Mouse (Mus musculus): ENCODE measurements around the gene Ahrr.
A peak's percentile ranks its signal among the peaks of the same experiment; 100 is the strongest.

The Ahrr gene

DNA sequence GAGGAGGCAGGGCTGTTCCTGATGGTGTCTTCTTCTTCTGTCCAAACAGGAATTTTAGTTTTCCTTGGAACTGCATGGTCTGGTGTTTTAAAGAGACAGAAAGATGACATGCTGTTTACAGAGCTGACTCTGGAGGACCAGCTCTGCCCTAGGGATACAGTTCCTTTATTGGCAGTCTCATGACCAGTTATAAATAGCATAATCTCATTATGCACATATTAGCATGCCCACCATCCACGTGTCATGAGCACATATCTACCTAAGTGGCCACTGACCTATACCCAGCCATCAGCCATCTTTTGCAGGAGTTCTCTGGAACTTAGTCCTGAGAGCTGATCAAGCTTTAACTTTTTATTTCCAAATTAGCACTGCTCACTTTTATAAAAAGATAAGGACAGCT, 71.5 kb downstream of the Ahrr start:
- DNase-seq, result no peak

DNA sequence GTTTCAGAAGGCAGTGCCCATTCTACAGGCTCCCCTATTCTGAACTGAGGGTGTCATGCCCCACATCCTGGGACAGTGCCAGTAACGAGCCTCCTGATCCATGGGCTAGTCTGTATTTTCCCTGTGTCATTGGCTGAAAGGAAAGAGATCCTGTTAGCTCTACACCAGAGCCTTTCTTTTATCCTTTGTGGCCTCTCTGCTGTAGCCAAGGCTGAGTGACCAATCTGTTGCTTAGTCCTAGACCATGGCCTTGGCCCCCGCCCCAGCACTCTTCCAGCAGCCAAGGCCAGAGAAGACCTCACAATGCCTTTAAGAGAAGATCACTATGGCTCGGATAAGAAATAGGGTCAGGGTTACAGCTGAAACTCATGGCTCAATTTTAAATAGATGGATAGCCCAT, 73.7 kb downstream of the Ahrr start:
- DNase-seq, result no peak

DNA sequence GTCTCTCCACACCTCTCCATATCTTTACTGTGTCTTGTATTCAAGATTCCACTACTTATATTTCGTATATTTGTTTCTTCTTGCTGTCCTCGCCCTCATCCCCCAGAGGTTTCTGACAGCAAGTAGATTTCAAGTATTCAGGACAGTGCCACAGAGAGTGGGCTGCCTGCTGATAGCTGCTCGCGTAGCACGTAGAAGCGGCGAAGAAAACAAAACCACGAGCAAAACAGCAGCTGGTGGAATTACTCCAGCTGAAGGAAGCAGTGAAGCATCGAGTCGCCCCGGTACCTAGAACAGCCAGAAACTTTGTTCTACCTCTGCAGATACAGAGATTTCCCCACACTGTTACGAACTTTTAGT, 83.2 kb downstream of the Ahrr start:
- peak in 1 of 2 experiments; percentile 14 for DNase-seq

- DNase-seq, result peak; percentile 76 to 83
Measured at GRCm38 (mm10) chr13:74208317-74208985, 83.7 kb downstream of the Ahrr start, which contains the start of gene Exoc3. Gene Exoc3, minus strand, starts transcription at chr13:74208732.

DNA sequence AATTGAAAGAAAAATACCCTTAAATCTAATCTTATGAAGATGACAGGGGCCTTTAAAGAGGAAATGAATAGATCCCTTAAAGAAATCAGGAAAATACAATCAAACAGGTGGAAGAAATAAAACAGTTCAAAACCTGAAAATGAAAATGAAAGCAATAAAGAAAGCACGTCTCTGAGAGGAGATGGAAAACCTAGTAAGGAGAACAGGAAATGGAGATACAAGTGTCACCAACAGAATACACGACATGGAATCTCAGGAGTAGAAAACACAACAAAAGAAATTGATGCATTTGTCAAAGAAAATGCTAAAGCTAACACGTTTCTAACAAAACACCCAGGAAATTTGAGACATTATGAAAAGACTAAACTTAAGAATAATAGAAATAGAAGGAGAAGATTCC, 95.7 kb downstream of the Ahrr start:
- DNase-seq, result no peak

DNA sequence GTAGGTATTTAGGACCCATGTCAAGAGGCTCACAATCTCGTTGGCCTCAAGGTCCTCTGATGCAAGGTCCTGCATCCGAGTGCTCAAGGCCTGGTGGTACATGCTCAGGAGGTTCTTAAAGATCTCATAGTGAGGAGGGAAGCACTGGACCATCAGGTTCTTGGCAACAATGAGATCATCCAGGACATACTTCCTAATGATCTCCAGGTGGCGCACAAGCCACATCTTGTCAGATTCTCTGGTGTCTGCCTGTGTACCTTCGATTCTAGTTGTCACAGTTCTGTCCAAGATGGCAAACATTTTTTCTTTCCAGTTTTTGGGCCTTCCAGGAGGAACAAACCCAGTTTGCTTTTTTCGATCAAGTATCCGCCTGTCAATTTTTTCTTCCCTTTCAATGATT, 99.5 kb downstream of the Ahrr start:
- DNase-seq, result no peak

DNA sequence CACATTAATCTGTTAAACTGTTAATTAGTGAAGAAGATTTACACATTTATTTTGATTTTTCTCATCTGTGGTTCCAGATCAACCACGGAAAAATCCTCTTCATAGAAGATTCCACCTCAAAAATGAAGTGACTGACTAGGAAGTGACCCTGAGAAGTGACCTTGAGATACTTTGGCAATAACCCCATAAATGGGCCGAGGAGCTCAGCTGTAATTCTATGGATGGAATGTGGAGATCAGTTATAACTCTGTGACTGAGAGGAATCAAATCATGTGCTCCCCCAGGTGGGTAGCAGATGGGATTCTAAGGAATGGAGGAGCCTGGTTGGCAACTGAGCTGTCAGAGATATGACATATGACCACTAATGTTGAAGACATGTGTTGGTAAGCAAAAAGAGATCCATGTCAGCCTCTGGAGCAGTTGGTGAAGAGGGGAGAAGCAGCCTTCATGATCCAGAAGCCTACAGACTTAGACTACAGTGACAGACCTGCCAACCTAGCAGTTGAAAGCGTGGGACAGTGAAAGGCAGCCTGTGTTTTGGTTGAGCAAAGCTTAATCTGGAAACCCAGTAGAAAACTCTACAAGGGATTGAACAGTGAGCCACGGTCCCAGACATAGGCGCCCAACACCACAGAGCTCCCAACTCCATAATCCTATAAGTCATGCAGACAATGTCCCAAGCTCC, 109.0 kb downstream of the Ahrr start:
- DNase-seq, result no peak

DNA sequence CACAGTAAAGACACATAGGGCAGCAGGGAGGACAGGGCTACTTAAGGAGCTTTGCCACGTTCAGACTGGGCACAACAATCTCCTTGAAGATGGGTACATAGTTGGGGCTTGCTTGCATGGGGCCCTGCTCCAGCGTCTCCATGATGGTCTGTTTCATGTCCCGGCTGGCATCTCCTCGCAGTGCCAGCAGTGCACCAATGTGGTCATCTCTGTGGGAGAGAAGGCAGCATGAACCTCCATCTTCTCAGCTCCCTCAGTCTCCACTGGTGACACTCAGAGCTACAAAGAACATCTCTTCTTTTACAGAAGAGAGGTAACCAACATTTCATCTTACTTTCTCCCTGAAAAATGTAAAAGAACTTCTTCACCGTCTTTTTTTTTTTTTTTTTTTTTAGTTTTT, 120.1 kb downstream of the Ahrr start:
- no peak for DNase-seq

- no peak for DNase-seq
Measured at GRCm38 (mm10) chr13:74169446-74170164, 122.5 kb downstream of the Ahrr start.

DNA sequence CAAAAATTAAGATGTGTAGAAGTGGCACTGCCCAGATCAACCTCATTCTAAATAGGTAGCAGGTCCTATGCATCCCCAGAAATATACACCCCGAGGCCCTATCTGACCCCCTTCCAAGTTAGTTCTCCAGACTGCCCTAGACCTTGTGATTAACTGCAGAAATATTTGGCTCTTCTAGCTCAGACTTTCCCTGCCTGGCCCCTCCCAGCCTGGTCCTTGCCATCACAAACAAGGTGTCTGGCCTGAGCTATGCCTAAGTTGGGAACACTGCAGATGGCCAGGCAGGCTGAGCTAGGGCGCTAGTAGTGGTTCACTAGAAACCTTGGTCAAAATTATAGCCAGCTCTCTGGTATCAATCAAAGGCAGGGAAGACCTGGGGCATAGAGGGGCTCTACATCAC, 124.6 kb downstream of the Ahrr start:
- DNase-seq, result no peak

- DNase-seq, result no peak
Measured at GRCm38 (mm10) chr13:74167057-74167413, 125.1 kb downstream of the Ahrr start.

DNA sequence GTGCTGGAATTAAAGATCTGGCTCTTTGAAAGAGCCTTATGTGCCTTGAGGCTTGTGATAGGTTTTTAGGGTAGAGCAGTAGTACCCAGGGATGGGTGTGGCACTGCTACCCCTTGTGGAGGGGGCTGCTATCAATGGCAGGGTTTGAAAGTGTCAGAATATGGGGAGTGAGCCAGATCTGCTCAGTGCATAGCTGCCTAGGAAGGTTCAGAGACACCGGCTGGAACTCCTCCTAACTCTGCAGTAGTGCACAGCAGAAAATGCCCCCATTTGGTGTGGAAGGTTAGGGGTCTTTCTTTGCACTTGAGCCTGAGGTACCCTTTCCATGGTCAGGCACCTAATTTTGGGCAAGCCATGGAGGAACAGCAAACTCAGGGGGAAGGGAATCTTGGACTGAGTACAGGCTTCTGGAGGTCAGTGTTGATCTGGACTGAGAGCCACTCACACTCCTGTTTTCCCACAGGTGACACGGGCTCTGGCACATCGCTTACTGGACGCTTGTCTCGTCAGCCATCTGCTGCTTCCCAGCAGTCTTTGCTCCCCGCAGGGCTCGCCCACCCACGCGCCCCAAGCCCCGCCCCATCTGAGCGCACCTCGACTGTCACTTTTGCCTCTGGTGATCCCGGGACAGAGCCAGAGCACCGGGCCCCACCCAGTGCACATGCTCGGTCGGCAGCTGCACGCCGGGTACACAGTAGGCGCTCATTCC, 125.6 kb downstream of the Ahrr start:
- peak; percentile 50 to 53 for DNase-seq

Measured in thymus, adult 18-20 months (tissue).